Mouse (Mus musculus) heart, adult 18-20 months (tissue): Measurements from ENCODE around the gene Ifit1bl1. TPM values are rescaled to one million over a fixed set of nuclear protein-coding genes. Genes with fewer than 3 reads are reported as not detected.

Experiments
- total RNA-seq, 2 experiments: library from RNA; stranded (reverse); gene quantifications; 2 replicates each; pipeline ENCODE4 v1.2.3; 2021

The Ifit1bl1 gene
- total RNA-seq, 2 experiments from 2014 or later = 1.3 to 2.5 TPM

Other genes with a start within 250 kb of the Ifit1bl1 start
- under 1 TPM in 1 of 2 experiments, not detected in 1; 0.25 TPM for gene Ch25h, start 126.8 kb downstream of the Ifit1bl1 start, total RNA-seq
- gene Lipa, start 74.5 kb downstream of the Ifit1bl1 start, total RNA-seq = 10 to 100 TPM; 22.2 to 28.9 TPM
- 1 to 10 TPM; 3.1 to 3.7 TPM for gene Ifit2, start 51.3 kb downstream of the Ifit1bl1 start, total RNA-seq
- 1 to 10 TPM; 2.8 to 3.4 TPM for gene Ifit3, start 18.4 kb downstream of the Ifit1bl1 start, total RNA-seq
- gene Ifit3b, start 6.0 kb upstream of the Ifit1bl1 start, total RNA-seq = 1 to 10 TPM in 1 of 2 experiments, under 1 TPM in 1; 0.90 to 1.5 TPM
- gene Ifit1bl2, start 38.8 kb upstream of the Ifit1bl1 start, total RNA-seq = 1 to 10 TPM; 1.1 to 2.1 TPM
- gene Ifit1, start 38.9 kb upstream of the Ifit1bl1 start, total RNA-seq = 1 to 10 TPM; 1.8 to 2.0 TPM
- gene Slc16a12, start 145.3 kb upstream of the Ifit1bl1 start, total RNA-seq = 1 to 10 TPM; 1.0 to 1.7 TPM